Mouse (Mus musculus) megakaryocyte, embryonic 14.5 days (primary cell): ENCODE measurements around the gene Prpf40b. TPM values are rescaled to one million over a fixed set of nuclear protein-coding genes. Genes with fewer than 3 reads are reported as not detected.

Experiments
- H3K27me3 ChIP-seq: replicated peaks from 2 replicates; pipeline ENCODE3; 2012; ENCODE audit warnings: inconsistent platforms
- H3K36me3 ChIP-seq: replicated peaks from 2 replicates; pipeline ENCODE3; 2012; ENCODE audit warnings: low read length, inconsistent platforms, mixed read lengths
- H3K4me1 ChIP-seq: 2 replicates; pipeline ENCODE4 v1.6.1; 2012; ENCODE audit warnings: inconsistent platforms
- H3K4me3 ChIP-seq: replicated peaks from 2 replicates; pipeline ENCODE3; 2012; ENCODE audit warnings: moderate library complexity, mild to moderate bottlenecking, inconsistent platforms
- H3K9me3 ChIP-seq: 2 replicates; pipeline ENCODE4 v1.6.1; 2012; ENCODE audit warnings: inconsistent platforms
- FLI1 ChIP-seq: IDR thresholded peaks from 2 replicates; pipeline ENCODE4 v1.6.1; 2012; ENCODE audit warnings: low read length, inconsistent platforms, mixed read lengths
- GATA1 ChIP-seq: IDR thresholded peaks from 3 replicates; pipeline ENCODE4 v1.6.1; 2012; ENCODE audit warnings: mixed read lengths, low read length, inconsistent platforms, borderline replicate concordance
- polyA plus RNA-seq: library from polyadenylated mRNA; stranded (reverse); fragments of >175 nt; gene quantifications from 2 replicates; pipeline ENCODE4 v1.2.3, GENCODE M21; 2012; ENCODE audit warnings: low replicate concordance; ENCODE audit not compliant: insufficient read depth

The Prpf40b gene
- polyA plus RNA-seq, 1 experiment, result 14.7 TPM

DNA sequence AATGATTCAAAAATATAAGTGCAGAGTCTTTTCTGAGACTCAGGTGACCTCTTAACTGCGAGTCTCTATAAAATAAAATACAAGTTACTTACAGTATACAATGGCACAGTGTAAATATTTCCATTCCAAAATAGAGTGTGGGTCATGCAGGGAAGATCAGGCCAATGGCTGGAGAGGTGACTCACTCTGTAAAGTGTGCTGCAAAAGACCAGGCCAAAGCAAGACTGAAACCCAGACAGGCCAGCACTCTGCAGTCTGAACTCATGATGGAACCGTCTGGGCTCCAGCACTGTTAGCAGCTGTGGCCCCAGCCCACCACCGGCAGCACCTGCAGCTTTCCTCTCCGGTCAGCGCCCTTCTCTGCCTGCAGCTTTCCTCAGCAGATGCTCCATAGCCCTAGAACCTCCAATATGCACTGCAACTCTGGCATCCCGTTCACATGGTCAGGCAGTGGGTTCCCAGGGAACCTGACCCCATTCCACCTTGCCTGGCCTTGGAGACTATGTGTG lies 39.6 kb upstream of the Prpf40b start:
- H3K36me3 ChIP-seq, result peaks cover 6% of the 10 kb centered on the region
- peaks cover 40% of the 10 kb centered on the region for H3K4me1 ChIP-seq
- H3K4me3 ChIP-seq, result no peak overlapping the region
- H3K9me3 ChIP-seq, result no peaks in the 10 kb centered on the region
- H3K27me3 ChIP-seq, result no peaks in the 10 kb centered on the region
- TF ChIP-seq GATA1 (no peak), FLI1 (no peak)

DNA sequence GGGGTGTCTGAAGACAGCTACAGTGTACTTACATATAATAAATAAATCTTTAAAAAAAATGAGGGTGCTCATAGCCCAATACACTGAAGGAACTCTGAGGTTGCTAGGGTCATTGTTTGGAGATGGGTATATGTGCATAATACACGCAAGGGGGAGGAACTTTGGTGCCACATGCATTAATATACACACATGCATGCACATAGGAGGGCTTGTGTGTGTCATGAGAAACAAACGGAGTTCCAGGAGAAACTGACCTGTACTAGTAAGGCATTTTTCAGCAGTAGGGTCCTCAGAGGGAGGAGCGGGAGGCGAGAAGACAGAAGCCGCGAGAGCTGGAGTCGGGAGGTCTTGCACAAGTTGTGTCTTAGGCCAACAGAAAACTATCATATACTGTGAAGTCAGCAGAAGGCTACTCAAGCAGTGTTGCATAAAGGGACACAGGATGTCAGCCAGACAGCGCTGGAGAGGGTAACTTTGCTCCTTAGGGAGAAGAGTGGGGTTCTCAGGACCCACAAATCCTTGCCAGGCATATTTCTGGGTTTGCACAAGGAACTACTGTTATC lies 35.6 kb upstream of the Prpf40b start:
- peaks cover 5% of the 10 kb centered on the region for H3K36me3 ChIP-seq
- H3K4me3 ChIP-seq, result peak overlapping the region; percentile 88
- H3K4me1 ChIP-seq, result peaks cover 31% of the 10 kb centered on the region
- no peak for TF ChIP-seq GATA1
- TF ChIP-seq FLI1, result no peak
- no peaks in the 10 kb centered on the region for H3K9me3 ChIP-seq
- H3K27me3 ChIP-seq, result no peaks in the 10 kb centered on the region

DNA sequence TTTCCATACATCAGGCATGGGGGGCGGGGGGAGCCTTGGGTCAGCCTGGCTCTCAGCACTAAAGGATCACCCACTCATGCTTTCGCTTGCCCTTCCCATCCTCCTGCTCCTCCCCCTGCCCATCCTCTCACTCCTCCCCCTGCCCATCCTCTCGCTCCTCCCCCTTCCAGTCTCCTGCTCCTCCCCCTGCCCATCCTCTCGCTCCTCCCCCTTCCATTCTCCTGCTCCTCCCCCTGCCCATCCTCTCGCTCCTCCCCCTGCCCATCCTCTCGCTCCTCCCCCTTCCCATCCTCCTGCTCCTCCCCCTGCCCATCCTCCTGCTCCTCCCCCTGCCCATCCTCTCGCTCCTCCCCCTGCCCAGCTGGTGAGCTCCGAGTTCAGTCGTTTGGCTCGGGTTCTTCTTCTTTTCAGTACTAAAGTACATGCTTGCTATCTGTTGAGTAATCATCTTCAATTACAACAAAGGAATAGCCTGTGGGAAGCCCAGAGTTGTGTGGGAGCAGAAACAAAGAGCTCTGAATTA lies 35.1 kb upstream of the Prpf40b start:
- Histone ChIP-seq H3K36me3 (peaks cover 5% of the 10 kb centered on the region), H3K4me1 (peaks cover 26% of the 10 kb centered on the region), H3K4me3 (peak overlapping the region; percentile 88), H3K27me3 (no peaks in the 10 kb centered on the region), H3K9me3 (no peaks in the 10 kb centered on the region)
- TF ChIP-seq FLI1 (no peak), GATA1 (no peak)

DNA sequence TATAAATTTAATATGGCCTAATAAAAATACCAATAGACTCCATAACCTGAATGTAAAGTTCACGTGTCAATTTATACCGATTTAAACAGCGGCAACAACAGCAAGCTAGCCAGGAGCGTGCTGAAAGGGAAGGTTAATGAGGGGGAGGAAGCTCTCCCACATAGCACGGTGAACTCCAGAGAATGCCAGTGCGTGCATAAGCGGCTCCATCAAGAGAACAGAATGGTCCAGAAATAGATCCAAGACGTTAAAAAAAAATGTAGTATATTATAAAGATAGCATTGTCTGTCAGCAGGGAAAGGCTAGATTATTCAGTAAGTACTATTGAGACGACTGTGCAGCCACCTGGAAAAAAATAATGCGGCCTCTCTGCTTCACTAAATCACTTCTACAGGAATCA lies 32.2 kb upstream of the Prpf40b start:
- Histone ChIP-seq H3K36me3 (no peaks in the 10 kb centered on the region), H3K4me3 (no peak overlapping the region), H3K4me1 (peaks cover 33% of the 10 kb centered on the region), H3K9me3 (no peaks in the 10 kb centered on the region), H3K27me3 (peaks cover 3% of the 10 kb centered on the region)
- TF ChIP-seq GATA1 (no peak), FLI1 (no peak)

DNA sequence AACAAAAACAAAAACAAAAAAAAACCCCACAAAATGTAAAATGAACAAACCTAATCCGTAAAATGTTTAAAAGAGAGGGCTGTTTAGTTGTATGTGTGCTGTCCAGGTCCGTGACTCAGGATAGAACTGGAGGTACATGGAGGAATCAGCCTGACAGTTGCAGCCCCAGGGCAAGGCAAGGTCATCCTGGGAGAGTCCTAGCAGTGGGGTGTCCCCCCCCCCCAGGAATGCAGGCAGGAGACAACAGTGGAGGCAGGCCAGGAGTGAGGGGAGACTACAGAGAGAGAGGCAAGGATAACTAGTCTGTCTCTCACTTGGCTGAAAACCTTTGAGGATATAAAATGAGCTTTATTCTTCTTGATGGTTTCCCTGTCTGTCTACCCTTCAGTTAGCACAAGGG lies 30.5 kb upstream of the Prpf40b start:
- no peaks in the 10 kb centered on the region for H3K36me3 ChIP-seq
- H3K4me1 ChIP-seq, result peaks cover 29% of the 10 kb centered on the region
- no peak overlapping the region for H3K4me3 ChIP-seq
- TF ChIP-seq GATA1, result no peak
- no peak for TF ChIP-seq FLI1
- peaks cover 5% of the 10 kb centered on the region for H3K27me3 ChIP-seq
- H3K9me3 ChIP-seq, result no peaks in the 10 kb centered on the region

DNA sequence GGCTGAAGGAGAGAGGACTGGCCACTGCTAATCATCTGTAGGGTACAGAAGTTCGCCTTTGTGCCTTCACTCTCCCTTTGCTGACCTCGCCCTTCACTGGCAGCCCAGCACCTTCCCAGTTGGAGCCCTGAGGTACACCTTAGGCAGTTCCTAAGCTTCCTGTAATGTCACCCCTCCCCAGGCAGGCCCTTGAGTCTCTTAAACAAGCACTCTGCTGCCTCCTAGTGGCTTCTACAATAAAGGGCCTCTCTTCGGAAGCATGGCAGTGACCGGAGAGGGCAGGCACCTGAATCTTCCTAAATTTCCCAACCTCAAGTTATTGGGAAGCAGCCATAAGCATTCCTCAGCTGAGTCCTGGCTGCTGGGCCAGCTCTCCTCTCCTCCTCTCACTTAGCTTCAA lies 29.2 kb upstream of the Prpf40b start:
- peaks cover 8% of the 10 kb centered on the region for H3K27me3 ChIP-seq
- peak overlapping the region; percentile 73 for H3K4me3 ChIP-seq
- no peak for TF ChIP-seq GATA1
- TF ChIP-seq FLI1, result no peak
- H3K9me3 ChIP-seq, result no peaks in the 10 kb centered on the region
- no peaks in the 10 kb centered on the region for H3K36me3 ChIP-seq
- H3K4me1 ChIP-seq, result peaks cover 15% of the 10 kb centered on the region

DNA sequence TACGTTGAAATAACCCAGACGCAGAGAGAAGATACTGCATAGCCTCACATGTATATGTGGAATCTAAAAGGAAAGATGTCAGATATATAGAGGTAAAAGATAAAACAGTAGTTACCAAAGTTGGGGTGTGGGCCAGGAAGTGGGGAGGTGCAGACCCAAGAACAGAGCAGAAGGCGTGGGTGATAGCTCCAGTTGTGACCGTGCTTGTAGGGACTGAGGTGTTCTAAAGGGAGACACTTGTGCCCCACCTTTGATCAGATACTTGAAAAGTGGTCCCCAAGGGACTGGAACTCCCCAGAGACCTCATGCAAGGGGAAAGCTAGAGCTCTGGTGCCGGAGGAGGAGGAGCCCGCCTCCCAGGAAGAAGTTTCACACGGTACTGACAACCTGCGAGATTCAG lies 18.8 kb upstream of the Prpf40b start:
- H3K27me3 ChIP-seq, result peaks cover 71% of the 10 kb centered on the region
- H3K36me3 ChIP-seq, result no peaks in the 10 kb centered on the region
- H3K4me1 ChIP-seq, result peaks cover 19% of the 10 kb centered on the region
- no peak overlapping the region for H3K4me3 ChIP-seq
- H3K9me3 ChIP-seq, result no peaks in the 10 kb centered on the region
- TF ChIP-seq GATA1 (no peak), FLI1 (no peak)

DNA sequence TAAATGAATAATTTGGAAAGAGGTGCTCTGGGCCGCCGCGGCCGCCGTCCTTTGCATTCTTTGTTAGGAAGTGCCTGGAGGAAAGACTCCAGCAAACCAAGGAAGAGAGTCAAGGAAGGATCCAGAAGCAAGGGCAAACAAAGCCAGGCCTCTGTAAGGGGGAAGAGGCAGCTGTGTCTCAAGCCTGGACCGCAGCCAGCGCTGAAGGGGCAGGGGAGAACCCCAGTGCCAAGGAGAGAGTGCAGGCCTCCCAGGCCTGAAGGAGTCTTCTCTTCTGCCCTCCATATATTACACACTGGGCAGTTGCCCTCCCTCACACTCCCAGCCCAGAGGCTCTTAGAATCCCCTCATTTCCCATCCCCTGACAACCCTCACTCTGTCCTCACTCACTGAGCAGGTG lies 16.6 kb upstream of the Prpf40b start:
- Histone ChIP-seq H3K36me3 (no peaks in the 10 kb centered on the region), H3K4me1 (no peaks in the 10 kb centered on the region; the same call in 1 of the 2 replicates), H3K9me3 (no peaks in the 10 kb centered on the region), H3K4me3 (no peak overlapping the region), H3K27me3 (peaks cover 74% of the 10 kb centered on the region)
- TF ChIP-seq FLI1 (no peak), GATA1 (no peak)

DNA sequence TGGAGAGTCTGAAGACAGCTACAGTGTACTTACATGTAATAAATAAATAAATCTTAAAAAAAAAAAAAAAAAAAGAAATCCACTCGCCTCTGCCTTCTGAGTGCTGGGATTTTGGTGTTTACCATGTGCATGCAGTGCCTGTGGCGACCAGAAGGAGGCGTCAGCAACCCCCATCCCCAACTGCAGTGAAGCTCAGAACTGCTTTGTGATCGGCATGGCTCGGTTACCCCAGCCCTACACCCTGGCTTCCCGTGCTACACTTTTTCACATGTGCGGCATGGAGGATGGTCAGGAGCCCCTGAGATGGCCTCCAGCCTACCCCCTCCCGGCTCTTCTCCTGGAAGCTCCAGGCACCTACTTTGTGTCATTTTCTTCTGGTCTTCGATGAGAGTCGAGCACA lies 11.4 kb upstream of the Prpf40b start:
- Histone ChIP-seq H3K4me3 (no peak overlapping the region), H3K36me3 (no peaks in the 10 kb centered on the region), H3K9me3 (no peaks in the 10 kb centered on the region), H3K27me3 (peaks cover 61% of the 10 kb centered on the region), H3K4me1 (peaks cover 19% of the 10 kb centered on the region)
- TF ChIP-seq FLI1, result no peak
- TF ChIP-seq GATA1, result no peak

DNA sequence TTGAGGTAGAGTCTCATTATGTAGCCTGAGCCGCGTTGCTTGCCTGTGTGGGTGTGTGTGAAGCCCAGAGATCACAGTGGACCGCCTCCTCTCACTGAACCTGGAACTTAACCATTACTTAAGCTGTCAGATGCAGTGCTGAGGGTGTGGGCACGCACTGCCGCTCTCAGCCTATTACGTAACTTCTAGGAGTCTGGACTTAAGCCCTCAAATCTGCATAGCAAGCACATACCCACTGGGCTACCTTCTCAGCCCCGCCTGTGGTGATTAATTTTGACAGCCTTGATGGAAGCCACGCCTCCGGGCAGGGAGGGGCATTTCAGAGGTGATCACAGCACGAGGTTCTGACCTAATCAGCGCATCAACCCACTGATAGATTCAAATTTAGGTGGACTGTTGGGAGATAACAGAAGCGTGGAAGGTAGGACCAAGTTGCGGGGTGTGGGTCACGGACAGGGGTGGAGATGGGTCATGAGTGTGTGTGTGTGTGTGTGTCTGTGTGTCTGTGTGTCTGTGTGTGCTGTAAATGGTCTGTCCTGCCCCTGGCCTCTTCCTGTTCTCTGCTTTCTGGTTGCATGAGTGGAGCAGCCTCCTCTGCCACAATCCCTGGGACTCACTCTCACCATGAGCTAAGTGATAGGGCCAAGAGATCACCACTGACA lies 10.2 kb upstream of the Prpf40b start:
- H3K4me3 ChIP-seq, result peak overlapping the region; percentile 69
- TF ChIP-seq FLI1 (no peak), GATA1 (no peak)
- peaks cover 51% of the 10 kb centered on the region for H3K27me3 ChIP-seq

More for the DNA sequence above, 10.2 kb upstream of the Prpf40b start:
- H3K36me3 ChIP-seq, result no peaks in the 10 kb centered on the region
- H3K4me1 ChIP-seq, result peaks cover 19% of the 10 kb centered on the region
- peaks cover 6% of the 10 kb centered on the region; the same call in 1 of the 2 replicates for H3K9me3 ChIP-seq
